Mouse (Mus musculus) lung, postnatal 0 days (tissue): ENCODE measurements at regions not wholly inside any gene's neighbourhood (a gene's known extent, or its start where the extent isn't known, plus 50 kb on each side); places are given as distances from the start of the nearest gene placed in this dataset.
A peak's percentile ranks its signal among the peaks of the same experiment; 100 is the strongest.

Experiments used
- ATAC-seq: fragments of 200-750 bp; cut with Nextera tagmentation; 2 replicates; pipeline ENCODE4 v1.8.0; 2017; ENCODE audit warnings: moderate library complexity
- DNase-seq: peaks from one replicate; pipeline ENCODE4 v3.0.0-alpha.2; 2016; ENCODE audit warnings: low spot score
- H3K27ac ChIP-seq: fragments of 300-500 bp; sonication (generic); 2 replicates; pipeline ENCODE4 v1.5.1; 2014; ENCODE audit warnings: antibody characterized with exemption, mild to moderate bottlenecking, low read length, mixed read lengths
- H3K27me3 ChIP-seq: fragments of 300-500 bp; sonication (generic); replicated peaks from 2 replicates; pipeline ENCODE4 v1.6.1; 2014; ENCODE audit warnings: low read length, mixed read lengths; ENCODE audit not compliant: insufficient read depth
- H3K36me3 ChIP-seq: fragments of 300-500 bp; sonication (generic); 2 replicates; pipeline ENCODE4 v1.6.1; 2014; ENCODE audit warnings: low read length, mixed read lengths; ENCODE audit not compliant: insufficient read depth
- H3K4me1 ChIP-seq: fragments of 300-500 bp; sonication (generic); 2 replicates; pipeline ENCODE4 v1.6.1; 2014; ENCODE audit warnings: antibody characterized with exemption, low read depth, low read length, mixed read lengths; ENCODE audit not compliant: insufficient read depth
- H3K4me2 ChIP-seq: fragments of 300-500 bp; sonication (generic); replicated peaks from 2 replicates; pipeline ENCODE4 v1.6.1; 2014; ENCODE audit warnings: low read depth, mild to moderate bottlenecking, low read length, moderate library complexity, mixed read lengths
- H3K4me3 ChIP-seq: fragments of 300-500 bp; sonication (generic); 2 replicates; pipeline ENCODE4 v1.5.1; 2014; ENCODE audit warnings: low read depth, low read length
- H3K9ac ChIP-seq: fragments of 300-500 bp; sonication (generic); replicated peaks from 2 replicates; pipeline ENCODE4 v1.6.1; 2014; ENCODE audit warnings: low read depth, mild to moderate bottlenecking
- H3K9me3 ChIP-seq: fragments of 300-500 bp; sonication (generic); 2 replicates; pipeline ENCODE4 v1.6.1; 2016; ENCODE audit warnings: low read length, mixed read lengths
- CTCF ChIP-seq: IDR thresholded peaks from 2 replicates; pipeline ENCODE4 v1.5.1; 2016; ENCODE audit warnings: antibody characterized with exemption, mild to moderate bottlenecking
- EP300 ChIP-seq: IDR thresholded peaks from 2 replicates; pipeline ENCODE4 v1.6.1; 2016; ENCODE audit warnings: antibody characterized with exemption, mild to moderate bottlenecking, control low read depth
- WGBS: fragments of 180-500 bp; shearing (Covaris S2); extraction: QIAGEN DNeasy Blood & Tissue Kit; methylation state at CpG from one replicate; pipeline ENCODE4 v1.1.7; 2014; 5-methylcytosine and 5-hydroxymethylcytosine counted together

DNA sequence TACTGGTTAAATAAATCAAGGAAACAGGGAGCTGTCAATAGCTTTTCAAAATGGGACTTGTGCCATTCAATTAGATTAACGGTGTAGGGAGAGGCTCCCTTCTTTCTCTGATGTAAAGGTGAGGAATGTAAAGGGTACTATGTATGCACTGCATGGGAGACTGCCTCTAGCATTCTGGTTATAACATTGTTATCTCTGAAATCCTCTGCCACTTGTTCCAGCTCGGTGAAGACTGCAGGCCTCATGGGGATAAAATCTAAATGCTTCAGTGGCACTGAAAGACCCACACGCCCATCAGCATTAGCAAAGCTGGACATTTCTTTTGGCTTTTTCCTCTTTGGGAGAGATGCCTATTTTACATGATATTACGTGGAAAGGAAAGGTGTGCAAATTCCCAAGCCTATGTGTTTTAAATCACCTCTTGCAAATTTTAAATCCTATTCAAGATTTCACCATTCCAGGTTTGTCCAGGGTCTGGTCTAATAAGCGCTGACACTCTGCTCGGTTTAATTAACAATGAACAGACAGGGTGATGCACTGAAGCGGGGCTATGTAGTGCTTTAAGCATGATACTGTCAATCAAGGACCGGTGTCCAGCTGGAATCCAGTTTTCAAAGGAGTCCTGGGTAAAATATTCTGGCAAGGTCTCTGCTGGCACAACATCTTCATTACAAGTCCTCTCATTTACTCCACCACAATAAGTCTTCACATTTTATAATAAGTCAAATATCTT, 479.8 kb upstream of the Gm5415 start:
- Histone ChIP-seq H3K9ac (no peak overlapping the region), H3K4me1 (no peaks in the 10 kb centered on the region), H3K4me3 (no peak overlapping the region), H3K4me2 (no peak overlapping the region), H3K9me3 (no peaks in the 10 kb centered on the region), H3K27ac (no peak overlapping the region), H3K36me3 (no peaks in the 10 kb centered on the region), H3K27me3 (no peaks in the 10 kb centered on the region)
- ATAC-seq: no peak
- WGBS: 66% methylated on average over 8 of the region's 8 CpGs
- no peak for DNase-seq
- TF ChIP-seq EP300: no peak
- TF ChIP-seq CTCF: no peak

DNA sequence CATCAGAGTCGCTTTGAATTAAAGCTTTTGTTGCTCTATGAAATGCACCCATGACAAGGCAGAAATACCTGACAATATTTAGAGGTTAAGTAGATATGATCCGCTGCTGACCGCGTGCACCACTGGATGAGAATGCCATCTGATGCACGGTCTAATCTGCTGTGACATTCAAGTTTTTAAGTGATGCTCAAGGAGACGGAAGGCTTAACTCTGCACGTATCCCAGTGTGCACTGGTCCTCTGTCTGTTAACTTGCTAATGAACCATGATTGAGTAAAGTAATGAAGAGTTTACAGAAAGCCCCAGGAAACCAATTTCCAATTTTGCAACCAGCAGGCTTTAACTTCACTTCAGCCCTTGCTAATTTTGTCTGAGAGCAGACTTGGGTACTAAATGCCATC, 478.3 kb upstream of the Gm5415 start:
- DNase-seq (no peak), ATAC-seq (no peak)
- Histone ChIP-seq H3K9ac (no peak overlapping the region), H3K4me1 (no peaks in the 10 kb centered on the region), H3K27me3 (no peaks in the 10 kb centered on the region), H3K27ac (no peak overlapping the region), H3K9me3 (no peaks in the 10 kb centered on the region), H3K36me3 (no peaks in the 10 kb centered on the region), H3K4me3 (no peak overlapping the region), H3K4me2 (no peak overlapping the region)
- TF ChIP-seq EP300: no peak
- no peak for TF ChIP-seq CTCF
- WGBS: 86% methylated on average over 7 of the region's 7 CpGs

DNA sequence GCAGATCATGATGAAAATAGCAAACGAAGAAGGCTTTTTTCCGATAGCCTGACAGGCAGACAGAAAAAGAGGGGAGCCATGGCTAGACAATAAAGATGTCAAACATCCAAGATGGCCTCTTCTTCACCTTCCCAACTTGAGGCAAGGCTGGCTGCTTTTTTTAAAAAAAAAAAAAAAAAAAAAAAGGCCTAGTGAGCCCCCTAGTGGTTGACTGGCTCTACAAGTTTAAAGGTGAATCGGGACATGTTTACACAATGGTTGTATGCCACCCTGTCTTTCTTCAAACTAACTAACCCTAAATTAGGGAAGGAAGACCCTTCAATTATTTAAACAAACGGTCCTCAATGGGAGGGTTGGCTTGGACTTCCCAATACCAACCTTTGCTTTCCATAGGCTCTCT, 475.8 kb upstream of the Gm5415 start:
- Histone ChIP-seq H3K36me3 (no peaks in the 10 kb centered on the region), H3K27me3 (no peaks in the 10 kb centered on the region), H3K9ac (no peak overlapping the region), H3K27ac (no peak overlapping the region), H3K9me3 (no peaks in the 10 kb centered on the region), H3K4me3 (no peak overlapping the region), H3K4me1 (no peaks in the 10 kb centered on the region), H3K4me2 (no peak overlapping the region)
- ATAC-seq (no peak), DNase-seq (peak; percentile 8)
- 68% methylated on average over 4 of the region's 4 CpGs for WGBS
- TF ChIP-seq EP300 (no peak), CTCF (0 out of 2 replicates have a peak, but pooled peaks have one; percentile 14)

DNA sequence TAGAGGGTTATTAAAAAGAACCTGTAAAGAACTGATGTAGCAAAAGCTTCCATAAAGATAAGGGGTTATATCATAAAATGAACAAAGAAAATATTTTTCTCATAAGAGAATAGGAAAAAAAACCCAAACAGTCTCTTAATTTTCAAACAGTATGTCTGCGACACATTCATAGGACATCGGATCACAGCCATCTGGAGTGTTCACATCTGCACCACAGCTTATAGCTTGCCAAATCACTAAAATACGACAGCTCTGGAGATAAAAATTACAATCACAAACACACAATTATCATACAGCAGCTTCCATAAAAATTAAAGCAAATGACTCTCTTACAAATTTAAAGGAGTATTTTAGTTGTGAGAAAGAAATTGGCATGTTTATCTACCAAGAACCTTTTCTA, 456.9 kb upstream of the Gm5415 start:
- DNase-seq: no peak
- Histone ChIP-seq H3K4me2 (no peak overlapping the region), H3K27ac (no peak overlapping the region), H3K36me3 (no peaks in the 10 kb centered on the region), H3K9me3 (no peaks in the 10 kb centered on the region), H3K4me3 (no peak overlapping the region), H3K9ac (no peak overlapping the region), H3K4me1 (no peaks in the 10 kb centered on the region), H3K27me3 (no peaks in the 10 kb centered on the region)
- WGBS: 49% methylated on average over 3 of the region's 3 CpGs
- TF ChIP-seq CTCF: no peak
- TF ChIP-seq EP300: no peak
- ATAC-seq: no peak

DNA sequence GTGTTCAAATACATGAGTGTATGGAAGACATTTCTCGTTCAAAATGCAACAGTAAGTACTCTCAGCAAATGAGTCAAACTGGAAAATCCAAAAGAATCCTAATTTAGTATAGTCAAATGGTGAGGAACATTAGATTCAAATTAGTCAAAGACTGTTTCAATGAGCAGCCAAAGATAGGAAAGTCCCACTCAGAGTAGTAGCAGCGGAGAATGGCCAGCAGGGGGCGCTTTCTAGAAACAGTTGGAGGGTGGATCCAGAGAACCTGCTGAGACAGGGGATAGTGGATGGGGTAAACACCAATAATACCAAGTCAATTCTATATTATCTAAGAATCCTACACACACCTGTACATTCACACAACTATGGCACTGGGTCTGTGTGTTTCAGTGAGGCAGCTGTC, 417.9 kb upstream of the Gm5415 start:
- Histone ChIP-seq H3K9me3 (no peaks in the 10 kb centered on the region), H3K27ac (no peak overlapping the region)

DNA sequence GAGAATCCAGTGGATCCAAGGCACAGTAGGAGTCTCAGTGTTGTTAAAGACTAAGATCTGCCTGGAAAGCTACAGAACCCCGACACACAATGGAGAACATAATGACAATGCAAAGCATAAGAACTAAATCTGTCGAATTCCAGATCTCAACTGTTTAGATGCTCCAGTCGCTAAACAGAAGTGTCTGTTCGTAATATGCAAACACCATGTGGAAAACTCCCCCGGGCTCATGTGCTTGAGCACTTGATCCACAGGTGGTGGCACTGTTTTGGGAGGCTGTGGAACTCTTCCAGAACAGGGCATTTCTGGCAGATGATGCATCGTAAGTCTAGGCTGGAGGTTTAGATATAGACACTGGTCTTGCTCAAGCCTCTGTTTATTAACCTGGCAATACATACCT, 412.2 kb upstream of the Gm5415 start:
- Histone ChIP-seq H3K9ac (no peak overlapping the region), H3K4me1 (no peaks in the 10 kb centered on the region), H3K36me3 (no peaks in the 10 kb centered on the region), H3K4me3 (no peak overlapping the region), H3K9me3 (no peaks in the 10 kb centered on the region), H3K4me2 (no peak overlapping the region), H3K27me3 (no peaks in the 10 kb centered on the region), H3K27ac (no peak overlapping the region)
- ATAC-seq (no peak), DNase-seq (no peak)
- WGBS: 81% methylated on average over 6 of the region's 6 CpGs
- TF ChIP-seq EP300 (no peak), CTCF (no peak)

More for the DNA sequence above, 417.9 kb upstream of the Gm5415 start:
- no peak overlapping the region for H3K9ac ChIP-seq
- H3K4me1 ChIP-seq: no peaks in the 10 kb centered on the region
- no peaks in the 10 kb centered on the region for H3K27me3 ChIP-seq
- no peak overlapping the region for H3K4me2 ChIP-seq
- WGBS: 66% methylated on average over 3 of the region's 3 CpGs
- H3K4me3 ChIP-seq: no peak overlapping the region
- DNase-seq (no peak), ATAC-seq (no peak)
- no peaks in the 10 kb centered on the region for H3K36me3 ChIP-seq
- TF ChIP-seq EP300: no peak
- 0 out of 2 replicates have a peak, but pooled peaks have one; percentile 25 for TF ChIP-seq CTCF

DNA sequence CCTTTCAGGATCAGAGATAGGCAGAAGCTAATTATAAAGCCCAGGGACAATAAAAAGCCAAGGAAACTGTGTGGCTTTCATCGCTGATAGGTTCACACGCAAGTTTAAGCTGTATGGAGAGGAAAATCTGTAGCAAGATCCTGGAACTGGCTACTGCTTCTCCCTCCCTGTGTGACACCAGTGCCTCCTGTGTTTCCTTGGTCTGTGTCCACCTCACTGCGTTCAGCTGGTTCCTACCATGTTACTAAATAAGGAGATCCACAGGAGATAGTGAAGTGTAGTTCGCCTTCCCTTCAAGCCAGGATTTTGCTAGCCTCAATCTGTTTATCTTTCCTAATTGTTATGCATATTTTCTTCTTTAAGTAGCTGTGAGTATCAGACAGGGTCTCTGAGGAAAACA, 399.2 kb upstream of the Gm5415 start:
- H3K36me3 ChIP-seq: no peaks in the 10 kb centered on the region
- H3K9me3 ChIP-seq: no peaks in the 10 kb centered on the region
- no peak overlapping the region for H3K27ac ChIP-seq
- TF ChIP-seq EP300 (no peak), CTCF (no peak)
- H3K4me1 ChIP-seq: no peaks in the 10 kb centered on the region
- no peaks in the 10 kb centered on the region for H3K27me3 ChIP-seq
- no peak overlapping the region for H3K9ac ChIP-seq
- 68% methylated on average over 4 of the region's 4 CpGs for WGBS
- no peak for DNase-seq
- no peak overlapping the region for H3K4me3 ChIP-seq
- no peak overlapping the region for H3K4me2 ChIP-seq
- no peak for ATAC-seq
